Mouse (Mus musculus) neural tube, embryonic 10.5 days (tissue): ENCODE data around the gene 4932415D10Rik.

Experiments
- DNase-seq: peaks from one replicate; pipeline ENCODE4 v3.0.0-alpha.2; 2017; ENCODE audit warnings: low spot score; ENCODE audit errors: extremely low spot score

Gene 4932415D10Rik

GRCm38 (mm10) chr10:82316482-82316881 lies at the start of gene 4932415D10Rik:
4932415D10Rik (minus strand) TSS chr10:82316582.
- DNase-seq: no peak

- DNase-seq: no peak
Observed at GRCm38 (mm10) chr10:82361911-82362310, 45.5 kb upstream of the 4932415D10Rik start.

GRCm38 (mm10) chr10:82355401-82355800 lies 39.0 kb upstream of the 4932415D10Rik start:
- no peak for DNase-seq

GRCm38 (mm10) chr10:82354083-82355010 lies 38.0 kb upstream of the 4932415D10Rik start, which contains the start of gene Gm4924:
Gm4924 (plus strand) TSS chr10:82354255.
- peak; percentile 85 for DNase-seq

- no peak for DNase-seq
Observed at GRCm38 (mm10) chr10:82329826-82330225, 13.4 kb upstream of the 4932415D10Rik start.

- DNase-seq: no peak
Observed at GRCm38 (mm10) chr10:82320134-82320533, 3.8 kb upstream of the 4932415D10Rik start.

- no peak for DNase-seq
Observed at GRCm38 (mm10) chr10:82296440-82296839, 19.9 kb downstream of the 4932415D10Rik start.

GRCm38 (mm10) chr10:82257331-82257730 lies 59.1 kb downstream of the 4932415D10Rik start:
- DNase-seq: no peak

GRCm38 (mm10) chr10:82245021-82245420 lies 71.4 kb downstream of the 4932415D10Rik start:
- no peak for DNase-seq

- no peak for DNase-seq
Observed at GRCm38 (mm10) chr10:82241401-82241788, 75.0 kb downstream of the 4932415D10Rik start.

GRCm38 (mm10) chr10:82240742-82241400 lies 75.5 kb downstream of the 4932415D10Rik start, which contains the start of gene Zfp938:
Zfp938 (minus strand) TSS chr10:82241280.
- peak; percentile 77 for DNase-seq
